Mouse (Mus musculus) cerebellum, adult 2 months (tissue): Measurements from ENCODE around the gene Golt1a.

ENCODE experiments used
- CTCF ChIP-seq: fragments of 200-500 bp; IDR thresholded peaks from 2 replicates; pipeline ENCODE4 v1.5.1; 2011; ENCODE audit warnings: low read depth, mild to moderate bottlenecking, control low read depth, low read length, moderate library complexity, borderline replicate concordance; ENCODE audit not compliant: insufficient read depth
- POLR2A ChIP-seq: fragments of 200-500 bp; IDR thresholded peaks from 2 replicates; pipeline ENCODE4 v1.6.1; 2011; ENCODE audit warnings: low read length, control low read depth, borderline replicate concordance; ENCODE audit not compliant: insufficient read depth

- TF ChIP-seq CTCF (no peak), POLR2A (no peak)
These were observed 36.9 kb downstream of the Golt1a start for GRCm38 (mm10) chr1:133346531-133346930.
